Mouse (Mus musculus) ES-E14 (cell line): ENCODE data around the gene Smim14.

Experiments
- HCFC1 ChIP-seq: IDR thresholded peaks from 2 replicates; pipeline ENCODE4 v1.6.1; 2012; ENCODE audit warnings: low read length, inconsistent platforms, borderline replicate concordance; ENCODE audit not compliant: insufficient read depth
- ZC3H11A ChIP-seq: IDR thresholded peaks from 2 replicates; pipeline ENCODE4 v1.6.1; 2012; ENCODE audit warnings: low read depth, mild to moderate bottlenecking, inconsistent platforms, low read length, borderline replicate concordance

DNA sequence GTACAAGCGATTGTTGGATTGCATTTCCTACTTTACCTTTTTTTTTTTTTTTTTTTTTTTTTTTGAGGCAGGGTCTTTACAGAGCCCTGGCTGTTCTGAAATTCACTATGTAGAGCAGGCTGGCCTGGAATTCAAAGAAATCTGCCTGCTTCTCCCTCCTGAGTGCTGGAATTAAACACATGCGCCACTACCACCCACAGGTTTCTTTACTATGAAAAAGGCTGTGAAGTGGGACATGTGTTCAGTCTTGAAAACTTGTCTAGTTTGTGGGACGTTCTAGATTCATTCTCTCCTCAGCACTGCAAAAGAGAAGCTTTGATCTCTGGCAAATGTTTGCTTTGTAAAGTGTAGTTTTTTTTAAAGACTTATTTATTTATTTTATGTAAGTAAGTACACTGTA is 4.9 kb upstream of the Smim14 start:
- TF ChIP-seq ZC3H11A (no peak), HCFC1 (no peak)
